Mouse (Mus musculus): ENCODE measurements around the gene Ndel1.

GRCm38 (mm10) chr11:68805148-68805547 is 66.5 kb downstream of the Ndel1 start:
- TF ChIP-seq CTCF (IDR thresholded peaks at IDR 0.05; ENCODE audit: low read depth) (peak; percentile 42), EP300 (IDR thresholded peaks at IDR 0.05; ENCODE audit: low read depth) (no peak)
